Mouse (Mus musculus) E14TG2a.4 (cell line): ENCODE results near the gene Arid3a.

Experiments used
- CTCF ChIP-seq: conservative IDR thresholded peaks from 2 replicates; pipeline ENCODE4 v1.5.1; 2014; ENCODE audit warnings: low read length
- NANOG ChIP-seq: IDR thresholded peaks from 2 replicates; pipeline ENCODE4 v1.6.1; 2014; ENCODE audit warnings: borderline replicate concordance, low read length, mixed read lengths

DNA sequence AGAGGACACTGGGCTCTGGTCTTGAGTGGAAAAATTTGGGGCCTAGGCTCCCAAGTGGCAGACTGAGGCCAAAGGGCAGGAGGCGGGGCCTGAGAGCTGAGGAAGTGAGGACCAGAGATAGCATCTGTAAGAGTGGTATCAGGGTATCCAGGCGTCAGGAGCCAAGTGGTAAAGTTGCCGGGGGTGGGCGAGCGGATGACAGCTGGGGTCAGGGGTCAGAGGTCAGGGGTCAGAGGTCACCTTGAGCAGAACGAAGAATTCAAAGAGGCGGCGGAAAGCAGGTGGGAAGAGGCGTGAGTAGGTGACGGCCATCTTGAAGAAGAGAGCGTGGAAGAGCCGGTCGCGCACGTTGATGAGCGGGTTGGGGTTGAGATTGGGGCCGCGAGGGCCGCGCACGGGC lies 56.8 kb downstream of the Arid3a start:
- TF ChIP-seq CTCF: no peak
- TF ChIP-seq NANOG: no peak
